Mouse (Mus musculus) activated CD4-positive, CD25-positive, alpha-beta regulatory T cell, adult 4 months (primary cell): ENCODE measurements around the gene Yif1b. TPM values are rescaled to one million over a fixed set of nuclear protein-coding genes. Genes with fewer than 3 reads are reported as not detected.
"Not testable (repeated sequence)": the region's sequence is repeated elsewhere in the genome, so short reads cannot be mapped to it uniquely, and the experiment has no call there.

Experiments used
- ATAC-seq: one replicate; pipeline ENCODE4 v1.8.0; 2017
- polyA plus RNA-seq, 2 experiments: library from polyadenylated mRNA; unstranded; fragments of 100-300 nt; shearing (Covaris generic); gene quantifications; one replicate each; pipeline ENCODE4 v1.2.1; 2017

The Yif1b gene
- polyA plus RNA-seq, result 10 to 100 TPM; 57.6 to 73.2 TPM

DNA sequence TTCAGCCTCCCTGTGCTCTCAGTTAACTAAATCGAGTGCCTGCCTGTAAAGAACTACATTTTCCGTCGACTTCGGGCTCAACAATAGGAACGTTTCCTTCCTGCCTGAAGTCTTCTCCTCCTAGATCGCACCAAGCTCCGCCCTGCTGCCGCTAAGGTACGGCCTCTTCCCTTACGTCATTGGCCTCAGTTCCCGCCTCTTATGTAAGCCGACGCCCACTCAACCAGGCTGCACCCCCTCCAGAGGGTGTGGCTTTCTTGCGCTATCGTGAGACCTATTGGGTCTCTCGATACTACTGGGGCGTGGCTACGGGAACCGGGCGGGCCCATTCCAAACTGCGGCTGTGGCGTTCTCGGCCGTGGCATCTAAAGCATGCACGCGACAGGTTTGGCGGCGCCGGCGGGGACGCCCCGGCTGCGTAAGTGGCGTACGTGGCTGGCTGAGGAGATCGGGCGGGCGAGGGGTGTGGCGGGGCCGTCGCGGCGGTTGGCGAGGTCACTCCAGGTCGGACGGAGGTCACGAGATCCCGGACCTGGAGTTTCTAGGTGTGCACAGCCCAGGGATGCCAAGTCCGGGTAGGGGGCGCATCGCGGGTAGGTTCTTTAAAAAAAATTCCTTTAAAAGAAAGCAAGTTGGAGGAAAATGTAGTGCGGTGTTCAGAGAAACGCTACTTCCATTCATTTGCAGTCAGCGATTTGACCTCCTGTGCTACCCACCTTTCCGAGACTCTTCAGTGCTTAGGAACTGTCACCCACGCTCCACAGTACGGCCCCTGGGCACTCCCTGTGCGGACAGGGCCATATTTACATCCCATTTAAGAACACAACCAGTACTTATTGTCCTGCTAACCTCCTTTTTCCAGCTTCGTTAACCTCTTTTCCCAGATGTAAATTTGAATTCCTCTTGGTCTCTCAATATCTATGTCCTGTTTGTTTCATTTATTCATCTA is at the start of gene Yif1b:
TSS of gene Yif1b (plus strand) at position 311 of the 949 bp plus-strand sequence.
- peak; percentile 96 for ATAC-seq

DNA sequence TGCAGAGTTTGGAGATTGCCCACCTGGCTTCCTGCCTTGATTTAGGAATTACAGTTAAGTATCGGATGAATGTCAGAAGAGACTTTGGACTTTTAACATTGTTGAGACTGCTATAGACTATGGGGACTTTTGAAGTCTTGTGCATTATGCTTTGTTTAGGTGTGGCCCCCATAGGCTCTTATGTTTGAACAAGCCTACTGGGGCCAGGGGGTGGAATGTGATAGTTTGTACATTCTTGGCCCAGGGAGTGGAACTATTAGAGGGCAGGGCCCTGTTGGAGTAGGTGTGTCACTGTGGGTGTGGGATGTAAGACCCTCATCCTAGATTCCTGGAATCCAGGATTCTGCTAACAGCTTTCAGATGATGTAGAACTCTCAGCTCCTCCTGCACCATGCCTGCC is 43.9 kb upstream of the Yif1b start:
- not testable (repeated sequence) for ATAC-seq

DNA sequence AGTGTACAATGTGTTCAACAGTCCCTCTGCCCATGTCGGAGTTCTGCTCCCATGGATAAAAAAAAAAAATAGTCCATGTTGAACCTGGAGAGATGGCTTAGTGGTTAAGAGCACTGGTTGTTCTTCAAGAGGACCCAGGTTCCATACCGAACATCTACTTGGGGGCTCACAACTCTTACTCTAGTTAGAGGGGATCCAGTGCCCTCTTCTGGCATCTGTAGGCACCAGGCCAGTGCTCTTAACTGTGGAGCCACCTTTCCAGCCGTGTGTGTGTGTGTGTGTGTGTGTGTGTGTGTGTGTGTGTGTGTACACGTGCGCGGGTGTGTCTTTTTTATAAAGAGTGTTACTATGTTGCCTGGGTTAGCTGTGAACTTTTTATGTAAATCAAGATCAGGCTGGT is 35.6 kb upstream of the Yif1b start:
- ATAC-seq, result no peak

DNA sequence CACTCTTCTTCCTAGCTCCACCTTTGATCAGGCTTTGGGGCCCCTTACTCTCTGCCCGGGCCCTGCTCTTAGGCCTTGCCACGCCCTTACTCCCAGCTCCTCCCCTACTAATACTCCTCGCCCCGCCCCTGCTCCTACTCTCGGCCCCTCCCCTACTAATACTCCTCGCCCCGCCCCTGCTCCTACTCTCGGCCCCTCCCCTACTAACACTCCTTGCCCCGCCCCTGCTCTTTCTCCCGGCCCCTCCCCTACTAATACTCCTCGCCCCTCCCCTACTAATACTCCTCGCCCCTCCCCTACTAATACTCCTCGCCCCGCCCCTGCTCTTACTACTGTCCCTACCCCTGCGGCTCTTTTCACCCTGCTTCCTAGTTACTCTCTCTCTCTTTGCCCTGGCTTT is 27.1 kb upstream of the Yif1b start:
- peak; percentile 41 for ATAC-seq

DNA sequence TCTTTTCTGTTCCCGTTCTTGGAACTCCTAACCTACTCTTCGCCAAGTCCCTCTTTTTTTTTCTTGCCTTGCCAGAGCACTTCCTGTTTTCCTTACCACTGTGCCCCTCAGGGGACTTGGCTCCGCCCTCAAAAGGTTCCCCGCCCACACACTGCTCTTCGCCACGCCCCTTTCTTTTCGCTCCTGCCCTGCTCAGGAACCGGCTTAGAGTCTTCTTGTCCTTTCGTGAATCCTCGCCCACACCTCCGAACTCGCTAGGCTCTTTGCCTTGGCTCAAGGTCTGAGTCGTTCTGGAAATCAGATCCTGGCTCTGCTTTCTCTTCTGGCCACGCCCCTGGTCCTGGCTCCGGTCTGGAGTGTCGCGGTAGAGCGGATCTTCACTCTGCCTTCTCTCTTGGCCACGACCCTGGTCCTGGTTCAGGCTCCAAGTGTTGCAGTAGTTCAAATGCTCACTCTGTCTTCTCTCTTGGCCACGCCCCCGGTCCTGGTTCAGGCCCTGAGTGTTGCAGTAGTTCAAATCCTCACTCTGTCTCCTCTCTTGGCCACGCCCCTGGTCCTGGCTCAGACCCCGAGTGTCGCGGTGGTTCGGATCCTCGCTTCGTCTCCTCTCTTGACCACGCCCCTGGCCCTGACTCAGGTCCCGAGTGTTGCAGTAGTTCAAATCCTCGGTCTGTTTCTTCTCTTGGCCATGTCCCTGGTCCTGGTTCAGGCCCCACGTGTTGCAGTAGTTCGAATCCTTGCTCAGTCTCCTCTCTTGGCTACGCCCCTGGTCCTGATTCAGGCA is 26.5 kb upstream of the Yif1b start:
- ATAC-seq, result peak; percentile 93

DNA sequence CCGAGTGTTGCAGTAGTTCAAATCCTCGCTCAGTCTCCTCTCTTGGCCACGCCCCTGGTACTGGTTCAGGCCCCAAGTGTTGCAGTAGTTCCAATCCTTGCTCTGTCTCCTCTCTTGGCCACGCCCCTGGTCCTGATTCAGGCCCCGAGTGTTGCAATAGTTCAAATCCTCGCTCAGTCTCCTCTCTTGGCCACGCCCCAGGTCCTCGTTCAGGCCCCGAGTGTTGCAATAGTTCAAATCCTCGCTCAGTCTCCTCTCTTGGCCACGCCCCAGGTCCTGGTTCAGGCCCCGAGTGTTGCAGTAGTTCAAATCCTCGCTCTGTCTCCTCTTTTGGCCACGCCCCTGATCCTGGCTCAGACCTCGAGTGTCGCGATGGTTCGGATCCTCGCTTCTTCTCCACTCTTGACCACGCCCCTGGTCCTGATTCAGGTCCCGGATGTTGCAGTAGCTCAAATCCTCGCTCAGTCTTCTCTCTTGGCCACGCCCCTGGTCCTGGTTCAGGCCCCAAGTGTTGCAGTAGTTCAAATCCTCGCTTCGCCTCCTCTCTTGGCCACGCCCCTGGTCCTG is 25.8 kb upstream of the Yif1b start:
- no peak for ATAC-seq

DNA sequence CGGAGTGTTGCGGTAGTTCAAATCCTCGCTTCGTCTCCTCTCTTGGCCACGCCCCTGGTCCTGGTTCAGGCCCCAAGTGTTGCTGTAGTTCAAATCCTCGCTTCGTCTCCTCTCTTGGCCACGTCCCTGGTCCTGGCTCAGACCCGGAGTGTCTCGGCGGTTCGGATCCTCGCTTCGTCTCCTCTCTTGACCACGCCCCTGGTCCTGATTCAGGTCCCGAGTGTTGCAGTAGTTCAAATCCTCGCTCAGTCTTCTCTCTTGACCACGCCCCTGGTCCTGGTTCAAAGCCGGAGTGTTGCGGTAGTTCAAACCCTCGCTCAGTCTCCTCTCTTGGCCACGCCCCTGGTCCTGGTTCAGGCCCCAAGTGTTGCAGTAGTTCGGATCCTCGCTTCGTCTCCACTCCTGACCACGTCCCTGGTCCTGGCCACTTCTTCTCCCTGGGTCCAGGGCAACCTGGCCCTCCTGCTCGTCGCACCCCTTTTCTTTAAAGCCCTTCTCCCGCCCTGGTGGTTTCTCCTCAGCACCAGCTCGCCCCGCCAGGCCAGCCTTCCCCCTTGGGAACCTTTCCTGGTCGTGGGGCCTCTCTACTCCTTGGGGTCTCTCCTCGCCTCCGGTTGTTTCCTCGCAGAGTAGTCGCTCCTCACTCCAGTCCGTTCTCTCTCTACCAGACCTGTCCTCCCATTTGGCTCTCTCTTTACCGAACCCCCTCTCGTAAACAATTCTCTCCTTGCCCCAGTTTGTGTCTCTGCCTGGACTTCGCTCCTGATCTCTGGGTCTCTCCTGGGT is 25.2 kb upstream of the Yif1b start:
- not testable (repeated sequence) for ATAC-seq

DNA sequence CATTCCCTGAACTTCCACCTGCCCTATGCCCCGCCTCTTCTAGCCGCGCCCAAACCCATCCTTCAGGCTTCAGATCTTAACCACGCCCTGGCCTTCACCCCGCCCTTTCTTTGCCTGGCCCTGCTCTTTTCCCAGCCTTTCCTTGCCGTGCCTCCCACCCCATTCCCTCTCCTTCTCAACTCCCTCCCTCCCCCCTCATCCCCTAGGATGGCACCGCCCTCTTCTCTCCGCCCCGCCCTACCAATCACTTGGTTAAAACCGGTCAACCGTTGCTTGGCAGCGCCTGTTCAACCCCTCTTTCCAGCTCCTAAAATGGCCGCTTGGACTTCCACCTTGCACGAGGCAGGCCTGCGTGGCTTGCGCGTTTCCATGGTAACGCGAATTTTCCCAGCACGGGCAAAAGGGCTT is 24.4 kb upstream of the Yif1b start, which contains the start of gene Catsperg1:
TSS of gene Catsperg1 (minus strand) at position 361 of the 408 bp plus-strand sequence.
- no peak for ATAC-seq

DNA sequence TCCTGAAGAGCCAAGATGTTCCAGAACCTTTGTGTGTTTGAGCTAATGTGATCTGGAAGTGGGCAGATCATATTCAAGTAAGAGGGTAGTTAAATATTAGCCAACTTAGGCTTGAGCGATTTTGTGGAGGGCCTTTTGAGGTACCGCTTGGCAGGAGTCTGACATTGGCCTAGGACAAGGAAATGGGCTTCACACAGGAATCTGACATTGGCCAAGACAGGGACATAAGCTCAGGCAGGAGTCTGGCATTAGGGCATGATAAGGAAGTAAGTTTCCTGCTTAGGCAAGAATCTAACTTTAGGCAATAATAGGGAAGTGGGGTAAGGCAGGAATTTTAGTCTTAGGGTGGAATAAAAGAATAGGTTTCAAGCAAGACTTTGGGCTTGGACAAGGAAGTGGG is 23.9 kb upstream of the Yif1b start:
- ATAC-seq, result no peak

DNA sequence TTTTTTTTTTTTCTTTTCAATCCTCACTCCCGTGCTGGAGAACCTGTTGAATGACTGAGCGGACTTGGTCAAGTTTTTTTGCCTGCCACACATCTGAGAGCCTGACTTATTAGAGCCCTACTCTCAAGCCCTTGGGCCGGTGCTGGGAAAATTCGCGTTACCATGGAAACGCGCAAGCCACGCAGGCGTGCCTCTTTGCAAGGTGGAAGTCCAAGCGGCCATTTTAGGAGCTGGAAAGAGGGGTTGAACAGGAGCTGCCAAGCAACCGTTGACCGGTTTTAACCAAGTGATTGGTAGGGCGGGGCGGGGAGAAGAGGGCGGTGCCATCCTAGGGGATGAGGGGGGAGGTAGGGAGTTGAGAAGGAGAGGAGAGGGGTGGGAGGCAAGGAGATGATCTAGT is 23.3 kb upstream of the Yif1b start:
- ATAC-seq, result no peak

DNA sequence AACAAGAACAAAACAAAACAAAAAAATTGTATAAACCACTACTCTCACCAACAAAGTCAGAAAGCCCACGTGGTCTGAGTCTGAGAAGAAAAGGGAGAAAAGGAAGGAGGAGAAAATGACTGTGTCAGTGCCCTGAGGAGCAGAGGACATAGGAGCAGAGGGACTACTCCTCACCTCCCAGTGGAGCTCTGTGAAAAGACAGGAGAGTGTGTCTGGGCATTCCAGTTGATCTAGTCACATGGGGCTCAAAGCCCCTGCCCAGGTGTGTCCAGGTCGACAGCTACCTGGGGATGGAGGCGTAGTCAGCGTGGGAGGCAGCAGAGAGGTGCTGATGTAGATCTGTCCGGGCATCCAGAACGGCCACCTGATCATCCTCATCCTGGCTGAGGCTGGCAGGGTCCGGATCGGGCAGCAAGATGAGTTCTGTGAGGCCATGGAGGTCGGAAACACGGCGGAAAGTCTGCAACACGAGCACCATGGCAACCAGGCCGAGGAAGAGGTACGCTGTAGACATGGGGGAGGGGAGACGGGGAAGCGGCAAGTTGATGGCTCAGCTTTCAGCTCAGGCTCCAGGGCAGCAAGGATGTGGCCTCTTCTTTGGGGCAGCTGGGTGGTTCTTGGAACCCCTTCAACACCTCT is 13.3 kb upstream of the Yif1b start:
- ATAC-seq, result no peak

DNA sequence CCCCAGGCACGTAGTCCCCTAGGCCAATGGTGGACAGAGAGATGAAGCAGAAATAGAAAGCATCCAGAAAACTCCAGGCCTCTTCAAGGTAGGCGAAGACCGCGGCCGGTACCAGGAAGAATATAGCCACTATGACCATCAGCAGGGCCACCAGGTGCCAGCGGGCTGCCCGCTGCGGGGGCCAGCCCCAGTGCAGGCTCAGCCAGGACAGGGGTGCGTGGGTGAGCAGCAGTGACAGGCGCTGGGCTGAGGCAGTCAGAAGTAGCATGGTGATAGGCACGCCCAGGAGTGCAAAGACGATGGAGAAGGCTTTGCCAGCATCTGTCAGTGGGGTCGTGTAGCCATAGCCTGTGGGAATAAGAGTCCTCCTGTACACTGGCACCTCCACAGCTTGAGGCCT is 12.6 kb upstream of the Yif1b start:
- ATAC-seq, result no peak

DNA sequence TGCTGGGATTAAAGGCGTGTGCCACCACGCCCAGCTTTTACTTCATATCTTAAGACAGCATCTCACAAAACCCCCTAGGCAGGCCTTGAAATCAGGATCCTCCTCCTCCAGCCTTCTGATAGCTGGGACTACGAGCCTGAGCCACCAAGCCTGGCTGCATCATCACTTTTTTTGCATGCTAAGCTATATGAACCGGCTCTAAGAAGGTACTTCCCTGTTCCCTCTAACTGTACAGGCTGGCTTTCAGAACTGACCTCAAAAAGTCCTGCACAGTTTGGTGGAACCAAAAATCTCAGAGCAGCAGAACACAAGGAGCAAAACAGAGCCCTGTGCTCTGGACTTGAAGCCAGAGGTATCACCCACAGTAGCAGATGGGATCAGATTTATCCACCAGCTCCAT is 9.9 kb upstream of the Yif1b start:
- no peak for ATAC-seq

DNA sequence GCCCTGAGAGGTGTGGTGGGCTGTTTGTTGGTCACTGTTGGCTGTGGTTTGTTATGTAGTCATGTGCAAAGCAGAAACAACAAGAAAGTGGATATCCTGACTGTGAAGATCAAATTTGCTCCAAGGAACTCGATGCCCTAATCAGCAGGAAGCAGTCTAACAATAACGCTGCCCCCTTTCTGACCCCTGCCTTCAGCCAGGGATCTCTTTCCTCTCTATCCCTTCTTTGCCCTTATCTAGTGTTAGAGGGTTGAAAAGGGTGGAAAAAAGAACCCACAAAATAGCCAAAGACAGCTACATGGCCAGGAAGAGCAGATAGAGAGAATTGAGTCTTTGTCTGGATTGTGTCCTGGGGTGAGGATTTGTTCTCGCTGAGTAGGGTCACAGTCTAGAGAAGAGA is 7.6 kb upstream of the Yif1b start:
- ATAC-seq, result no peak

DNA sequence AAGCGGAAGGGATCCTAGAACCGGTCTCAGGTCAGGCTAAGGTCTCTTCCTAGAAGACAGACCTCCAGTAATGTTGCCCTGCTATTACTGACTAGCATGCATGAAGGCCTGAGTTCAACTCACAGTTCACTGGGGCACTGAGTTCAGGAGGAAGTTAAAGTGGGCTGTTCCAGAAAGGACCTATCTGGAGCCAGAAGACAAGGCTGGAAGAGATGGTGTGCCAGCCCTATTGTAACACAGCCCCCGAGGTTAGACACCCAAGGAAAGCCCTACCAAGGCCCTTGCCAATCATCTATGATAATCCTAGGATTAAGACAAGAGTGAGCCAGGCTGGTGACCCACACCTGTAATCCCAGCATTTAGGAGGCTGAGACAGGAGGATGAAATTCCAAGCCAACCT is 6.6 kb upstream of the Yif1b start:
- no peak for ATAC-seq

DNA sequence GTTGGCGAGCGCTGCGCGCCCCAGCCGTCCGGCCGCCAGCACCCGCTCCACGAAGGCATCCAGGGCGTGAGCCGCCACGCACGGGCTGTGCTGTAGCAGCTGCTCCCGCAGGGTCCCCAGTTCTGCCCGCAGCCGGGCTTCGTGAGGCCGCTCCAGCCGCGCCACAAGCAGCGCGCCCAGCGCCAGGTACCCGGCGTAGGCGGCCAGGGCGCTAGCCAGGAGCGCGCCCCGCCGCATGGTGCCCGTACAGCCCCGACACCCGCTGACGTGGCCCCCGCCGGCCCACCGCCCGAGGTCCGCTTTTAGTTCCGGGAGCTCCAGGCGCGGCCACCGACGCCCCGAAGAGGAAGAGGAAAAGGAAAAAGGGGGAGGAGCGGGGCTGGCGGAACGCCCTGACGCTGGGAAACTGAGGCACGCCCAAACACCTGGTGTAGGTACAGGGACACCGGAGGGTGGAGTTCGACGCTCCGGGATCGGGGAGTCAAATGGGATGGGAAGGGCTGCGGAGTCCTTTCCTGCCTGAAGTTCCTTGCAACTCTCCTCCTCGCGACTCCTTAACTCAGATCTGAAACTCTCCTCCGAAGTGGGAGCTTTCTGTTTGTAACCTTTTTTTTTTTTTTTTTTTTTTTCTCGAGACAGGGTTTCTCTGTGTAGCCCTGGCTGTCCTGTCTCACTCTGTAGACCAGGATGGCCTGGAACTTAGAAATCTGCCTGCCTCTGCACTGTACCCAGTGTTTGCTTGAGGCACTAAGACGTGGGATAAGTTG is 5.7 kb upstream of the Yif1b start, which contains the start of gene Kcnk6:
TSS of gene Kcnk6 (minus strand) at position 269 of the 767 bp plus-strand sequence.
- peak; percentile 38 for ATAC-seq

DNA sequence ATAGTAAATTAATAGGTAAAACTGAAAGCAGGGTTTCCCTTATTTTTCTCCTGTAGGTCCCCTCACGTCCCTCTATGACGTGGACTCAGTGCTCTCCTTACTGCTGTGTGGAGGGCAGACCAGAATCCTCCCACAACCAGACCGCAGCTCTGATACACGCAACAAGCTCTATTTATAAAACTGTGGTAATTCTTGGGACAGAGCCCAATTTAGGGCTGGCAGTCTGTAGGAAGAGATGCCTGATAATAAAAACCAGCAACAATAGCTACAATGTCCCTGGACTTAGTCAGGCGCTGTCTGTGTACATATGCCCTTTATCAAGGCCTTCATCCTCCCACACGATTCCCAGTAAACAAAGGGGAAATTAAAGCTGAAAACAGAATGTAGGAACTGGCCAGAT is 4.4 kb upstream of the Yif1b start:
- ATAC-seq, result no peak

DNA sequence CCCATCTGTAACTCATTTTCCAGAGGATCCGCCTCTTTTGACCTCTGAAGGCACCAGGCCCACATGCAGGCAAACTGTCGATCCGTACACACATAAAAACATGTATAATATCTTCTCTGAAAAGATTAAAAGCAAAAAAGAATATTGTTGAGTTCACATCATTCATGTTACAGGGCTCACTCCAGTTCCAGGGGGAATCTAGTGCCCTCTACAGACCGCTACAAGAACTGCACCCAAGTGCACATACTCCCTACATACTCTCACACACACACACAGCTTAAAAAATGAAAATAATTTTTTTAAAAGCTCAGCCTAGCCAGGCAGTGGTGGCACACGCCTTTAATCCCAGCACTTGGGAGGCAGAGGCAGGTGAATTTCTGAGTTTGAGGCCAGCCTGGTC is 3.5 kb upstream of the Yif1b start:
- ATAC-seq, result no peak

DNA sequence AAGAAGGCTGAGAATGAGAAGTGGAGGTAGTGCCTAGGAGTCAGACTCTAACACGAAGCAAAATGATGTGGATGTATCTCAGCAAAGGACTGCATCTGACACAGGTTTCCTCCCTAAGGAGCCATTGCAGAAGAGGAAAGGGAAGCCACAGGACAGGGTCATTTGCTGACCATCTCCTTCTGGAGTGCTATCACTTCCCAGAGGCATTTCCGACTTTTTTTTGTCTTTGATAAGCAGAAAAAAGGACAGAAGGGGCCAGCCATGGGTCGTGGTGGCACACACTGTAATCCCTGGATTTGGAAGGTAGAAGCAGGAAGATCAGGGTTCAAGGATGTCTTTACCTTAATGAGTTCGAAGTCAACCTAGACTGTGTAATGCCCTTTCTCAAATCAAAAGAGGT is 1.5 kb upstream of the Yif1b start:
- no peak for ATAC-seq

DNA sequence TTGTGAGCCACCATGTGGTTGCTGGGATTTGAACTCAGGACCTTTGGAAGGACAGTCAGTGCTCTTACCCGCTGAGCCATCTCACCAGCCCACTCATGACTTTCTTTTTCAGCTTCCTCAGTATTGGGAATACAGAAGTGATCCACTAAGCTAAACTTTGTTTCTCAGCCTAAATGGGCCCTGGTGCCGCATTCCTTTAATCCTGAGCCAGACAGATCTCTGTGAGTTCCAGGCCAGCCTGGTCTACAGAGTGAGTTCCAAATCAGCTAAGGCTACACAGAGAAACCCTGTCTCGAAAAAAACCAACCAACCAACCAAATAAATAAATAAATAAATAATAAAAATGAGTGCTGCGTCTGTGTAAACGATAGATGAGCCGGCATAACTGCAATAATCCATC is 533 bp upstream of the Yif1b start:
- ATAC-seq, result not testable (repeated sequence)
